Mouse (Mus musculus): ENCODE results near the gene Rnf149. TPM values are rescaled to one million over a fixed set of nuclear protein-coding genes. Genes with fewer than 3 reads are reported as not detected.

The Rnf149 gene
- total and polyA plus RNA-seq, 3 experiments = 12.6 to 32.3 (median 21.5) TPM

- Histone ChIP-seq H3K4me1 (ENCODE audit: control insufficient read depth in 1 of 2, insufficient read depth in 2 of 2) (peaks cover 0 to 14% of the 10 kb centered on the region in 2 experiments; a peak in 2 of 4 replicates), H3K9me3 (replicated peaks; ENCODE audit: low read length) (no peaks in the 10 kb centered on the region), H3K27ac (ENCODE audit: insufficient read depth, low read depth) (no peak overlapping the region), H3K4me3 (replicated peaks in 1 of 3; ENCODE audit: low read depth in 2 of 3, low read length in 2 of 3, poor library complexity in 1 of 3) (peak overlapping the region in 2 of 3 experiments; percentile 23 to 42), H3K79me2 (replicated peaks; ENCODE audit: control insufficient read depth, extremely low read depth, insufficient read depth, poor library complexity, severe bottlenecking) (no peaks in the 10 kb centered on the region), H3K4me2 (ENCODE audit: insufficient read depth, low read depth, poor library complexity, severe bottlenecking) (peak overlapping the region; percentile 92), H3K27me3 (replicated peaks) (no peaks in the 10 kb centered on the region), H3K36me3 (replicated peaks in 1 of 2; ENCODE audit: control insufficient read depth in 1 of 2, insufficient read depth in 1 of 2, low read length in 1 of 2) (no peaks in the 10 kb centered on the region), H3K9ac (ENCODE audit: insufficient read depth, low read depth) (peak overlapping the region; percentile 7; the same call in 1 of the 2 replicates)
- DNase-seq (ENCODE audit: extremely low read depth) = peak; percentile 45
- in situ Hi-C loops (cut with MboI; ENCODE audit: low pct_ligation_motif_present, low pct_unique_long_range_greater_than_20kb, low sequenced_read_pairs) = loop anchor here (10.0 kb wide), 1 partner anchor 70 kb away; no protein-coding TSS in a partner anchor
- TF ChIP-seq ZNF384 (IDR thresholded peaks at IDR 0.05; ENCODE audit: low read depth, low read length) (peak; percentile 31; the same call in 1 of the 2 replicates), RCOR1 (conservative IDR thresholded peaks at IDR 0.05; ENCODE audit: low read depth, low read length) (0 out of 2 replicates have a peak, but pooled peaks have one; percentile 47), MAX (IDR thresholded peaks at IDR 0.05; ENCODE audit: low read length) (no peak), ZC3H11A (IDR thresholded peaks at IDR 0.05; ENCODE audit: low read depth, low read length) (peak; percentile 34), SMC3 (IDR thresholded peaks at IDR 0.05; ENCODE audit: low read depth, low read length) (peak; percentile 88), JUND (conservative IDR thresholded peaks at IDR 0.05; ENCODE audit: low read depth, low read length) (0 out of 2 replicates have a peak, but pooled peaks have one; percentile 23), UBTF (IDR thresholded peaks at IDR 0.05; ENCODE audit: low read depth, low read length) (no peak), MEF2A (IDR thresholded peaks at IDR 0.05; ENCODE audit: borderline replicate concordance, low read depth, low read length) (0 out of 2 replicates have a peak, but pooled peaks have one; percentile 16), RAD21 (IDR thresholded peaks at IDR 0.05; ENCODE audit: low read depth, low read length) (peak; percentile 68), CTCF (conservative IDR thresholded peaks at IDR 0.05 in 1 of 2, IDR thresholded peaks at IDR 0.05 in 1 of 2; ENCODE audit: low read depth in 2 of 2, low read length in 2 of 2) (peak; percentile 75 to 82)
- dilution Hi-C loops (cut with MboI; ENCODE audit: extremely low pct_ligation_motif_present, extremely low pct_unique_long_range_greater_than_20kb, low sequenced_read_pairs) = no loop called here
Measured at GRCm38 (mm10) chr1:39614462-39615279, 37.5 kb upstream of the Rnf149 start.

GRCm38 (mm10) chr1:39613061-39613460 lies 35.9 kb upstream of the Rnf149 start:
- H3K9me3 ChIP-seq (replicated peaks; ENCODE audit: low read length) = no peaks in the 10 kb centered on the region
- H3K36me3 ChIP-seq (replicated peaks in 1 of 2; ENCODE audit: control insufficient read depth in 1 of 2, insufficient read depth in 1 of 2, low read length in 1 of 2) = no peaks in the 10 kb centered on the region
- H3K4me1 ChIP-seq (ENCODE audit: control insufficient read depth in 1 of 2, insufficient read depth in 2 of 2) = peaks cover 0 to 14% of the 10 kb centered on the region in 2 experiments; a peak in 2 of 4 replicates
- no peak overlapping the region for H3K4me3 ChIP-seq (replicated peaks in 1 of 3; ENCODE audit: low read depth in 2 of 3, low read length in 2 of 3, poor library complexity in 1 of 3)
- in situ Hi-C loops (cut with MboI; ENCODE audit: low pct_ligation_motif_present, low pct_unique_long_range_greater_than_20kb, low sequenced_read_pairs) = loop anchor here (10.0 kb wide), 1 partner anchor 72 kb away; no protein-coding TSS in a partner anchor
- H3K4me2 ChIP-seq (ENCODE audit: insufficient read depth, low read depth, poor library complexity, severe bottlenecking) = no peak overlapping the region
- TF ChIP-seq CHD2 (IDR thresholded peaks at IDR 0.05; ENCODE audit: low read length) = no peak
- TF ChIP-seq EP300 (IDR thresholded peaks at IDR 0.05; ENCODE audit: low read length) = no peak
- TF ChIP-seq USF1 (IDR thresholded peaks at IDR 0.05; ENCODE audit: low read depth, low read length) = no peak
- no peak for TF ChIP-seq JUN (IDR thresholded peaks at IDR 0.05; ENCODE audit: insufficient read depth, low read depth, low read length)
- no peak for TF ChIP-seq ZMIZ1 (IDR thresholded peaks at IDR 0.05; ENCODE audit: low read depth, low read length)
- TF ChIP-seq SMC3 (IDR thresholded peaks at IDR 0.05; ENCODE audit: low read depth, low read length) = no peak
- no peak for TF ChIP-seq NELFE (IDR thresholded peaks at IDR 0.05; ENCODE audit: low read depth, low read length)
- TF ChIP-seq ZKSCAN1 (IDR thresholded peaks at IDR 0.05; ENCODE audit: borderline replicate concordance, low read depth, low read length) = no peak
- no peak for TF ChIP-seq POLR2AphosphoS2 (IDR thresholded peaks at IDR 0.05; ENCODE audit: low read depth, low read length)
- TF ChIP-seq MAZ (IDR thresholded peaks at IDR 0.05; ENCODE audit: low read depth, low read length) = no peak
- no peak for TF ChIP-seq ZC3H11A (IDR thresholded peaks at IDR 0.05; ENCODE audit: low read depth, low read length)
- TF ChIP-seq MAX (IDR thresholded peaks at IDR 0.05; ENCODE audit: low read length) = no peak
- TF ChIP-seq ETS1 (conservative IDR thresholded peaks at IDR 0.05; ENCODE audit: low read depth, low read length) = no peak
- no peak for TF ChIP-seq E2F4 (IDR thresholded peaks at IDR 0.05; ENCODE audit: insufficient replicate concordance, low read depth, low read length)
- dilution Hi-C loops (cut with MboI; ENCODE audit: extremely low pct_ligation_motif_present, extremely low pct_unique_long_range_greater_than_20kb, low sequenced_read_pairs) = no loop called here
- no peak for DNase-seq (ENCODE audit: extremely low read depth)
- H3K27ac ChIP-seq (ENCODE audit: insufficient read depth, low read depth) = no peak overlapping the region
- H3K79me2 ChIP-seq (replicated peaks; ENCODE audit: control insufficient read depth, extremely low read depth, insufficient read depth, poor library complexity, severe bottlenecking) = no peaks in the 10 kb centered on the region
- no peak overlapping the region for H3K9ac ChIP-seq (ENCODE audit: insufficient read depth, low read depth)
- H3K27me3 ChIP-seq (replicated peaks) = no peaks in the 10 kb centered on the region
